Mouse (Mus musculus): ENCODE measurements at regions not wholly inside any gene's neighbourhood (a gene's known extent, or its start where the extent isn't known, plus 50 kb on each side); places are given as distances from the start of the nearest gene placed in this dataset.

DNA sequence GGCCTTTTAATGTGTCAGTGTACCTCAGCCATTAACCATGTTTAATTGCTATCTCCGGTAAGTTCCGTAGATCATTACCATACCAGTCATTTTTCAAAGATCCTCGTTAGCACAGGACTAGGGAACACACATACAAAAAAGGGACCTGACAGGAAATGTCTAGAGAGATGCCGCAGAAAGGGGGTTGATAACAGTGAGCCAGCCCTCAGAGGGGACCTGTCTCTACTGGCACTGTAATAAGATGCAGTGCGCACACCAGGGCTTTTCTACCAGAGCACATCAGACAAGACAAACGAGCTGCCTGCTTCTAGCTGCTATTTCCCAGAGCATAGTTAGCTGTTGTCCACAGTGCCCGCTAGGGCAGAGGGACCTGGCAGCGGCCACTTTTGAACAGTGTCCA lies 199.1 kb downstream of the Sox11 start:
- dilution Hi-C loops (cut with MboI; ENCODE audit: extremely low pct_ligation_motif_present, extremely low pct_unique_long_range_greater_than_20kb, low sequenced_read_pairs): no loop called here
- Histone ChIP-seq H3K4me3 (replicated peaks in 1 of 3; ENCODE audit: low read depth in 2 of 3, low read length in 2 of 3, poor library complexity in 1 of 3) (no peak overlapping the region), H3K4me2 (ENCODE audit: insufficient read depth, low read depth, poor library complexity, severe bottlenecking) (no peak overlapping the region), H3K9me3 (replicated peaks; ENCODE audit: low read length) (peaks cover 89% of the 10 kb centered on the region), H3K36me3 (replicated peaks in 1 of 2; ENCODE audit: control insufficient read depth in 1 of 2, insufficient read depth in 1 of 2, low read length in 1 of 2) (no peaks in the 10 kb centered on the region), H3K9ac (ENCODE audit: insufficient read depth, low read depth) (no peak overlapping the region), H3K79me2 (replicated peaks; ENCODE audit: control insufficient read depth, extremely low read depth, insufficient read depth, poor library complexity, severe bottlenecking) (no peaks in the 10 kb centered on the region), H3K27ac (ENCODE audit: insufficient read depth, low read depth) (no peak overlapping the region), H3K27me3 (replicated peaks) (no peaks in the 10 kb centered on the region), H3K4me1 (ENCODE audit: control insufficient read depth in 1 of 2, insufficient read depth in 2 of 2) (no peaks in the 10 kb centered on the region)
- in situ Hi-C loops (cut with MboI; ENCODE audit: low pct_ligation_motif_present, low pct_unique_long_range_greater_than_20kb, low sequenced_read_pairs): no loop called here
- no peak for TF ChIP-seq USF1 (IDR thresholded peaks at IDR 0.05; ENCODE audit: low read depth, low read length)
- DNase-seq (ENCODE audit: extremely low read depth): no peak

DNA sequence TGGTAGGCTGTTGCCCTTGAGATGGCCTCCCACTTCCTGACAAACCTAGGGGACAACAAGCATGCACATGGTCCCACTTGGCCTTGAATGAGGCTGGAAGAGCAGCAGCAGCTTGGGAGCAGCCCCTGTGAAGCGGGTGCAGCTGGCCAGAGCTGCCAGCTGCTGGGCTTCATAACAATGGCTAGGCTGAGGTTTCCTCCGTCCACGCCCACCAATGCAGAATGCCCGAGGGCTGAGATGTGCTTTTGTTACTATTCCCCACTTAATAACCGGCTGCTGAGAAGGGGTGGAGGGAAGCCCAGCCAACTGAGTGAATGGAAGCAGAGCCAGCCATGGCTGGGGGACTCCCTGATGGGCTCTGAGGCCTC lies 202.1 kb downstream of the Sox11 start:
- Histone ChIP-seq H3K9me3 (replicated peaks; ENCODE audit: low read length) (peaks cover 95% of the 10 kb centered on the region), H3K4me3 (replicated peaks in 1 of 3; ENCODE audit: low read depth in 2 of 3, low read length in 2 of 3, poor library complexity in 1 of 3) (no peak overlapping the region), H3K27me3 (replicated peaks) (no peaks in the 10 kb centered on the region), H3K27ac (ENCODE audit: insufficient read depth, low read depth) (no peak overlapping the region), H3K36me3 (replicated peaks in 1 of 2; ENCODE audit: control insufficient read depth in 1 of 2, insufficient read depth in 1 of 2, low read length in 1 of 2) (no peaks in the 10 kb centered on the region), H3K79me2 (replicated peaks; ENCODE audit: control insufficient read depth, extremely low read depth, insufficient read depth, poor library complexity, severe bottlenecking) (no peaks in the 10 kb centered on the region), H3K4me1 (ENCODE audit: control insufficient read depth in 1 of 2, insufficient read depth in 2 of 2) (no peaks in the 10 kb centered on the region), H3K9ac (ENCODE audit: insufficient read depth, low read depth) (no peak overlapping the region), H3K4me2 (ENCODE audit: insufficient read depth, low read depth, poor library complexity, severe bottlenecking) (no peak overlapping the region)
- DNase-seq (ENCODE audit: extremely low read depth): no peak
- in situ Hi-C loops (cut with MboI; ENCODE audit: low pct_ligation_motif_present, low pct_unique_long_range_greater_than_20kb, low sequenced_read_pairs) (no loop called here), dilution Hi-C loops (cut with MboI; ENCODE audit: extremely low pct_ligation_motif_present, extremely low pct_unique_long_range_greater_than_20kb, low sequenced_read_pairs) (no loop called here)
- TF ChIP-seq GABPA (IDR thresholded peaks at IDR 0.05; ENCODE audit: insufficient replicate concordance, low read depth, low read length) (no peak), RAD21 (IDR thresholded peaks at IDR 0.05; ENCODE audit: low read depth, low read length) (no peak), MAFK (IDR thresholded peaks at IDR 0.05; ENCODE audit: insufficient replicate concordance, low read length) (no peak), CTCF (conservative IDR thresholded peaks at IDR 0.05 in 1 of 2, IDR thresholded peaks at IDR 0.05 in 1 of 2; ENCODE audit: low read depth in 2 of 2, low read length in 2 of 2) (no peak), MXI1 (IDR thresholded peaks at IDR 0.05; ENCODE audit: low read depth, low read length) (no peak), KAT2A (IDR thresholded peaks at IDR 0.05; ENCODE audit: insufficient replicate concordance, low read length) (no peak)

- Histone ChIP-seq H3K27me3 (replicated peaks) (no peaks in the 10 kb centered on the region), H3K27ac (ENCODE audit: insufficient read depth, low read depth) (no peak overlapping the region), H3K9ac (ENCODE audit: insufficient read depth, low read depth) (no peak overlapping the region), H3K4me1 (ENCODE audit: control insufficient read depth in 1 of 2, insufficient read depth in 2 of 2) (no peaks in the 10 kb centered on the region), H3K79me2 (replicated peaks; ENCODE audit: control insufficient read depth, extremely low read depth, insufficient read depth, poor library complexity, severe bottlenecking) (no peaks in the 10 kb centered on the region), H3K9me3 (replicated peaks; ENCODE audit: low read length) (peaks cover 95% of the 10 kb centered on the region), H3K4me3 (replicated peaks in 1 of 3; ENCODE audit: low read depth in 2 of 3, low read length in 2 of 3, poor library complexity in 1 of 3) (no peak overlapping the region), H3K4me2 (ENCODE audit: insufficient read depth, low read depth, poor library complexity, severe bottlenecking) (no peak overlapping the region), H3K36me3 (replicated peaks in 1 of 2; ENCODE audit: control insufficient read depth in 1 of 2, insufficient read depth in 1 of 2, low read length in 1 of 2) (no peaks in the 10 kb centered on the region)
- TF ChIP-seq KAT2A (IDR thresholded peaks at IDR 0.05; ENCODE audit: insufficient replicate concordance, low read length) (no peak), ZMIZ1 (IDR thresholded peaks at IDR 0.05; ENCODE audit: low read depth, low read length) (no peak), SIN3A (IDR thresholded peaks at IDR 0.05; ENCODE audit: low read length) (no peak), POLR2AphosphoS2 (IDR thresholded peaks at IDR 0.05; ENCODE audit: low read depth, low read length) (no peak), NRF1 (IDR thresholded peaks at IDR 0.05; ENCODE audit: low read depth, low read length) (no peak), TBP (conservative IDR thresholded peaks at IDR 0.05; ENCODE audit: low read depth, low read length) (no peak), BHLHE40 (IDR thresholded peaks at IDR 0.05; ENCODE audit: low read depth, low read length) (no peak), ZNF384 (IDR thresholded peaks at IDR 0.05; ENCODE audit: low read depth, low read length) (no peak), HCFC1 (IDR thresholded peaks at IDR 0.05; ENCODE audit: low read depth, low read length) (no peak), TCF12 (IDR thresholded peaks at IDR 0.05; ENCODE audit: low read depth, low read length) (no peak), CHD2 (IDR thresholded peaks at IDR 0.05; ENCODE audit: low read length) (no peak)
- in situ Hi-C loops (cut with MboI; ENCODE audit: low pct_ligation_motif_present, low pct_unique_long_range_greater_than_20kb, low sequenced_read_pairs): no loop called here
- dilution Hi-C loops (cut with MboI; ENCODE audit: extremely low pct_ligation_motif_present, extremely low pct_unique_long_range_greater_than_20kb, low sequenced_read_pairs): no loop called here
- no peak for DNase-seq (ENCODE audit: extremely low read depth)
These were observed 202.6 kb downstream of the Sox11 start for GRCm38 (mm10) chr12:27139683-27140334.
